Mouse (Mus musculus) stomach, embryonic 14.5 days (tissue): Measurements from ENCODE around the gene Tbck. TPM values are rescaled to one million over a fixed set of nuclear protein-coding genes. Genes with fewer than 3 reads are reported as not detected.

Source experiments
- ATAC-seq: fragments of 200-750 bp; cut with Nextera tagmentation; 2 replicates; pipeline ENCODE4 v1.8.0; 2017; ENCODE audit warnings: low read depth, moderate TSS enrichment; ENCODE audit not compliant: insufficient number of reproducible peaks, insufficient read depth, low FRiP score
- H3K27ac ChIP-seq: fragments of 300-500 bp; sonication (generic); 2 replicates; pipeline ENCODE4 v1.5.1; 2014; ENCODE audit warnings: mild to moderate bottlenecking, low read length, moderate library complexity, mixed read lengths
- H3K27me3 ChIP-seq: fragments of 300-500 bp; sonication (generic); 2 replicates; pipeline ENCODE4 v1.6.1; 2014; ENCODE audit warnings: low read length, control low read depth, mixed read lengths; ENCODE audit not compliant: control insufficient read depth, insufficient read depth
- H3K36me3 ChIP-seq: fragments of 300-500 bp; sonication (generic); 2 replicates; pipeline ENCODE4 v1.6.1; 2014; ENCODE audit warnings: mild to moderate bottlenecking, control low read depth, low read length, moderate library complexity, mixed read lengths; ENCODE audit not compliant: control insufficient read depth, insufficient read depth
- H3K4me1 ChIP-seq: fragments of 300-500 bp; sonication (generic); 2 replicates; pipeline ENCODE4 v1.6.1; 2014; ENCODE audit warnings: low read length, control low read depth, mixed read lengths; ENCODE audit not compliant: control insufficient read depth, insufficient read depth
- H3K4me2 ChIP-seq: fragments of 300-500 bp; sonication (generic); replicated peaks from 2 replicates; pipeline ENCODE4 v1.6.1; 2014; ENCODE audit warnings: low read depth, low read length, control low read depth
- H3K4me3 ChIP-seq: fragments of 300-500 bp; sonication (generic); 2 replicates; pipeline ENCODE4 v1.5.1; 2014; ENCODE audit warnings: low read depth, low read length, control low read depth
- H3K9ac ChIP-seq: fragments of 300-500 bp; sonication (generic); replicated peaks from 2 replicates; pipeline ENCODE4 v1.6.1; 2014; ENCODE audit warnings: low read depth, mild to moderate bottlenecking, control low read depth, low read length, moderate library complexity, mixed read lengths
- H3K9me3 ChIP-seq: fragments of 300-500 bp; sonication (generic); 2 replicates; pipeline ENCODE4 v1.6.1; 2016; ENCODE audit warnings: low read depth, low read length, control low read depth; ENCODE audit not compliant: control insufficient read depth
- WGBS: fragments of 180-500 bp; shearing (Covaris S2); extraction: QIAGEN DNeasy Blood & Tissue Kit; methylation state at CpG from one replicate; pipeline ENCODE4 v1.1.7; 2014; 5-methylcytosine and 5-hydroxymethylcytosine counted together
- polyA plus RNA-seq: library from polyadenylated mRNA; unstranded; fragments of >200 nt; fragmentation: Nextera tagmentation; extraction: Ambion mirVana; gene quantifications from 2 replicates; pipeline ENCODE4 v1.2.1, GENCODE M21; 2014

Tbck gene
- polyA plus RNA-seq, 1 experiment from 2014 or later = 26.3 TPM

GRCm38 (mm10) chr3:132886419-132887050 is 202.6 kb downstream of the Tbck start:
- no peak for ATAC-seq
- H3K4me3 ChIP-seq = no peak overlapping the region
- 88% methylated on average over 6 of the region's 6 CpGs for WGBS
- no peak overlapping the region for H3K9ac ChIP-seq
- H3K4me2 ChIP-seq = no peak overlapping the region
- H3K4me1 ChIP-seq = no peaks in the 10 kb centered on the region
- H3K9me3 ChIP-seq = no peaks in the 10 kb centered on the region
- no peak overlapping the region for H3K27ac ChIP-seq
- H3K27me3 ChIP-seq = no peaks in the 10 kb centered on the region
- no peaks in the 10 kb centered on the region for H3K36me3 ChIP-seq

GRCm38 (mm10) chr3:132887074-132887848 is 203.3 kb downstream of the Tbck start:
- Histone ChIP-seq H3K4me3 (no peak overlapping the region), H3K9me3 (no peaks in the 10 kb centered on the region), H3K36me3 (no peaks in the 10 kb centered on the region), H3K4me1 (no peaks in the 10 kb centered on the region), H3K27ac (no peak overlapping the region), H3K4me2 (no peak overlapping the region), H3K9ac (no peak overlapping the region), H3K27me3 (no peaks in the 10 kb centered on the region)
- WGBS = 80% methylated on average over 16 of the region's 16 CpGs
- no peak for ATAC-seq

Other genes with a start within 250 kb of the Tbck start
- not detected in 2 replicates for gene Gimd1, start 54.3 kb upstream of the Tbck start, polyA plus RNA-seq
- gene Aimp1, start 226 bp downstream of the Tbck start, polyA plus RNA-seq = 81.4 and 87.8 TPM in 2 replicates